Mouse (Mus musculus): ENCODE measurements around the gene Actl9. TPM values are rescaled to one million over a fixed set of nuclear protein-coding genes. Genes with fewer than 3 reads are reported as not detected.
A peak's percentile ranks its signal among the peaks of the same experiment; 100 is the strongest.

Actl9 gene
- not detected in 2 replicates for polyA plus RNA-seq (2016; fragmentation: Nextera tagmentation; extraction: Ambion mirVana)

GRCm38 (mm10) chr17:33432019-33432946 is at the start of gene Actl9:
Actl9 (plus strand) TSS chr17:33432896.
- Histone ChIP-seq H3K36me3 (no peaks in the 10 kb centered on the region), H3K27me3 (ENCODE audit: insufficient read depth, poor library complexity, severe bottlenecking) (no peaks in the 10 kb centered on the region), H3K9me3 (0 out of 2 replicates have a peak, but pooled peaks cover 4% of the 10 kb centered on the region), H3K4me3 (no peak within 1 kb of the TSS), H3K4me1 (replicated peaks) (no peaks in the 10 kb centered on the region), H3K27ac (no peak within 1 kb of the TSS)
- no peak for DNase-seq (ENCODE audit: low spot score)
- 86% methylated on average over 3 of the region's 3 CpGs for WGBS

- peaks cover 56% of the 10 kb centered on the region for H3K36me3 ChIP-seq
- no peak for DNase-seq (ENCODE audit: low spot score)
- H3K27ac ChIP-seq: no peak overlapping the region
- H3K4me1 ChIP-seq (replicated peaks): no peaks in the 10 kb centered on the region
- no peaks in the 10 kb centered on the region for H3K9me3 ChIP-seq
- H3K27me3 ChIP-seq (ENCODE audit: insufficient read depth, poor library complexity, severe bottlenecking): no peaks in the 10 kb centered on the region
- H3K4me3 ChIP-seq: no peak overlapping the region
Measured at GRCm38 (mm10) chr17:33385705-33386104, 47.0 kb upstream of the Actl9 start.

- H3K27ac ChIP-seq: no peak overlapping the region
- WGBS: 96% methylated on average over 5 of the region's 5 CpGs
- H3K4me3 ChIP-seq: no peak overlapping the region
- H3K36me3 ChIP-seq: peaks cover 15% of the 10 kb centered on the region; the same call in 1 of the 2 replicates
- no peaks in the 10 kb centered on the region for H3K9me3 ChIP-seq
- DNase-seq (ENCODE audit: low spot score): no peak
- H3K27me3 ChIP-seq (ENCODE audit: insufficient read depth, poor library complexity, severe bottlenecking): no peaks in the 10 kb centered on the region
- H3K4me1 ChIP-seq (replicated peaks): peaks cover 10% of the 10 kb centered on the region
Measured at GRCm38 (mm10) chr17:33392271-33392670, 40.4 kb upstream of the Actl9 start.

GRCm38 (mm10) chr17:33394182-33395034 is 38.3 kb upstream of the Actl9 start, which contains the start of gene Zfp101:
Zfp101 (minus strand) TSS chr17:33394641.
- Histone ChIP-seq H3K27ac (peak within 1 kb of the TSS; percentile 87), H3K4me1 (replicated peaks) (peaks cover 10% of the 10 kb centered on the region), H3K36me3 (peaks cover 15% of the 10 kb centered on the region; the same call in 1 of the 2 replicates), H3K27me3 (ENCODE audit: insufficient read depth, poor library complexity, severe bottlenecking) (no peaks in the 10 kb centered on the region), H3K4me3 (peak within 1 kb of the TSS; percentile 94), H3K9me3 (no peaks in the 10 kb centered on the region)
- WGBS: under 1% methylated on average over 44 of the region's 44 CpGs
- DNase-seq (ENCODE audit: low spot score): peak; percentile 92

- Histone ChIP-seq H3K9me3 (no peaks in the 10 kb centered on the region), H3K27me3 (ENCODE audit: insufficient read depth, poor library complexity, severe bottlenecking) (no peaks in the 10 kb centered on the region), H3K36me3 (no peaks in the 10 kb centered on the region), H3K4me3 (no peak overlapping the region), H3K27ac (no peak overlapping the region), H3K4me1 (replicated peaks) (no peaks in the 10 kb centered on the region)
- DNase-seq (ENCODE audit: low spot score): peak; percentile 73
- WGBS: 67% methylated on average over 1 of the region's 1 CpGs
Measured at GRCm38 (mm10) chr17:33439148-33439547, 6.5 kb downstream of the Actl9 start.

GRCm38 (mm10) chr17:33439922-33440321 is 7.2 kb downstream of the Actl9 start:
- Histone ChIP-seq H3K4me3 (no peak overlapping the region), H3K36me3 (no peaks in the 10 kb centered on the region), H3K4me1 (replicated peaks) (no peaks in the 10 kb centered on the region), H3K27ac (no peak overlapping the region), H3K9me3 (no peaks in the 10 kb centered on the region), H3K27me3 (ENCODE audit: insufficient read depth, poor library complexity, severe bottlenecking) (no peaks in the 10 kb centered on the region)
- WGBS: 84% methylated on average over 5 of the region's 5 CpGs
- no peak for DNase-seq (ENCODE audit: low spot score)

- Histone ChIP-seq H3K4me3 (no peak overlapping the region), H3K9me3 (no peaks in the 10 kb centered on the region), H3K27me3 (ENCODE audit: insufficient read depth, poor library complexity, severe bottlenecking) (no peaks in the 10 kb centered on the region), H3K36me3 (no peaks in the 10 kb centered on the region), H3K27ac (no peak overlapping the region), H3K4me1 (replicated peaks) (no peaks in the 10 kb centered on the region)
- no peak for DNase-seq (ENCODE audit: low spot score)
Measured at GRCm38 (mm10) chr17:33441159-33441558, 8.5 kb downstream of the Actl9 start.

- H3K27ac ChIP-seq: no peak overlapping the region
- no peak for DNase-seq (ENCODE audit: low spot score)
- no peaks in the 10 kb centered on the region for H3K36me3 ChIP-seq
- no peaks in the 10 kb centered on the region for H3K9me3 ChIP-seq
- H3K4me1 ChIP-seq (replicated peaks): no peaks in the 10 kb centered on the region
- no peak overlapping the region for H3K4me3 ChIP-seq
- no peaks in the 10 kb centered on the region for H3K27me3 ChIP-seq (ENCODE audit: insufficient read depth, poor library complexity, severe bottlenecking)
- WGBS: 84% methylated on average over 2 of the region's 2 CpGs
Measured at GRCm38 (mm10) chr17:33456631-33457030, 23.9 kb downstream of the Actl9 start.

GRCm38 (mm10) chr17:33471206-33471605 is 38.5 kb downstream of the Actl9 start:
- Histone ChIP-seq H3K27ac (no peak overlapping the region), H3K4me1 (replicated peaks) (no peaks in the 10 kb centered on the region), H3K9me3 (no peaks in the 10 kb centered on the region), H3K4me3 (no peak overlapping the region), H3K36me3 (no peaks in the 10 kb centered on the region), H3K27me3 (ENCODE audit: insufficient read depth, poor library complexity, severe bottlenecking) (no peaks in the 10 kb centered on the region)
- no peak for DNase-seq (ENCODE audit: low spot score)
- 77% methylated on average over 6 of the region's 6 CpGs for WGBS

Other genes with a start within 250 kb of the Actl9 start
- gene Olfr239, start 241.6 kb upstream of the Actl9 start, polyA plus RNA-seq (2016; fragmentation: Nextera tagmentation; extraction: Ambion mirVana): not detected in 2 replicates
- not detected in 2 replicates for gene Olfr1564, start 211.2 kb upstream of the Actl9 start, polyA plus RNA-seq (2016; fragmentation: Nextera tagmentation; extraction: Ambion mirVana)
- 12.7 and 16.4 TPM in 2 replicates for gene Zfp955a, start 177.8 kb upstream of the Actl9 start, polyA plus RNA-seq (2016; fragmentation: Nextera tagmentation; extraction: Ambion mirVana)
- gene Olfr63, start 168.2 kb upstream of the Actl9 start, polyA plus RNA-seq (2016; fragmentation: Nextera tagmentation; extraction: Ambion mirVana): 0.02 and 0.05 TPM in 2 replicates
- gene Zfp955b, start 143.4 kb upstream of the Actl9 start, polyA plus RNA-seq (2016; fragmentation: Nextera tagmentation; extraction: Ambion mirVana): 8.9 and 9.6 TPM in 2 replicates
- gene Zfp81, start 74.0 kb upstream of the Actl9 start, polyA plus RNA-seq (2016; fragmentation: Nextera tagmentation; extraction: Ambion mirVana): 9.5 and 10.9 TPM in 2 replicates
- 15.2 and 18.9 TPM in 2 replicates for gene Zfp101, start 38.3 kb upstream of the Actl9 start, polyA plus RNA-seq (2016; fragmentation: Nextera tagmentation; extraction: Ambion mirVana)
- 40.5 and 42.4 TPM in 2 replicates for gene Adamts10, start 91.3 kb downstream of the Actl9 start, polyA plus RNA-seq (2016; fragmentation: Nextera tagmentation; extraction: Ambion mirVana)
- gene Myo1f, start 122.8 kb downstream of the Actl9 start, polyA plus RNA-seq (2016; fragmentation: Nextera tagmentation; extraction: Ambion mirVana): 2.8 and 3.7 TPM in 2 replicates
- gene Zfp414, start 196.2 kb downstream of the Actl9 start, polyA plus RNA-seq (2016; fragmentation: Nextera tagmentation; extraction: Ambion mirVana): 55.3 and 64.5 TPM in 2 replicates
- 0.31 and 0.75 TPM in 2 replicates for gene Pram1, start 205.2 kb downstream of the Actl9 start, polyA plus RNA-seq (2016; fragmentation: Nextera tagmentation; extraction: Ambion mirVana)